Mouse (Mus musculus): ENCODE results near the gene Tlk1.

- TF ChIP-seq CTCF (IDR thresholded peaks at IDR 0.05; ENCODE audit: low read depth) = no peak
- TF ChIP-seq EP300 (optimal IDR thresholded peaks at IDR 0.05) = no peak
These were observed 101.8 kb downstream of the Tlk1 start for GRCm38 (mm10) chr2:70723610-70724243.
